Mouse (Mus musculus) hindlimb bud, embryonic 11.5 days (tissue): ENCODE measurements at regions not wholly inside any gene's neighbourhood (a gene's known extent, or its start where the extent isn't known, plus 50 kb on each side); places are given as distances from the start of the nearest gene placed in this dataset.
A peak's percentile ranks its signal among the peaks of the same experiment; 100 is the strongest.

Experiments used
- DNase-seq: peaks from one replicate; pipeline ENCODE4 v3.0.0-alpha.2; 2012; ENCODE audit warnings: low read depth, low spot score; ENCODE audit errors: extremely low spot score

GRCm38 (mm10) chr1:185688506-185688905 lies 233.9 kb downstream of the Slc30a10 start:
- DNase-seq, result no peak

DNA sequence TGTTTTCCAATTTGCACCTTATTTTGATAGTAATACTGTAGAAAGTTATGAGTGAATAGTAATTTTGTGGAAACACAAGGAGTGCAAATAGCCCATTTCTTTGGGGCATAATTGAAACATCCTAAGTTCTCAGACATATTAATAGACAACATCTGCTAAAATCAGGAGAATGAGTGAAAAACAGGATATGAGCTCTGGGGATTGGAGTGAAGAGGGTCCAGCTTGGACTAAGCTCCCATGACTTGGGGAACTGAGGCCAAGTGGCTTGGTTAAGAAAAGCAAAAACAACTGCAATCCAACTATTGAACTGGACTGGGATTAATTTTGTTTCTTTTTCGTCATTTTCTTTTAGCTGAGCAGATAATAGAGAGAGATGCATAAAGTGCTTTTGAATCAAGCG lies 240.7 kb downstream of the Slc30a10 start:
- no peak for DNase-seq

DNA sequence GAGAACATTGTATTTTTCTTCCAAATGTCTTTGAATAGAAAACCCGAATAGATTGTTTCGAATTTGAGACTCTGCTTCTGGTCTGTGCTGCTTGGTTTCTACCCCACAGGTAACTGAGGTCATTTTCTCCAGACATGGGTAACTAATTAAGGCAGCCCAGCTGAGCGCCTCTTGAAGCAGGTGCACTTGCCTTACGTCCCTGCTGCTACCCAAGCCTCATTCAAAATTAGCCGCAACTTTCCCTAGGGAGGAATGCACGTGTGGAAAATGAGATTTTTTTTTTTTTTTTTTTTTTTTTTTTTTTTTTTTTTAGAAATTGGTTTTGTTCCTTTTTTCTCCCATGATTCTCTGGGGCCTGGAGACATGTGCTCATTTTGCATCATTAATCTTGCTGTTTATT lies 245.1 kb downstream of the Slc30a10 start:
- DNase-seq, result no peak

DNA sequence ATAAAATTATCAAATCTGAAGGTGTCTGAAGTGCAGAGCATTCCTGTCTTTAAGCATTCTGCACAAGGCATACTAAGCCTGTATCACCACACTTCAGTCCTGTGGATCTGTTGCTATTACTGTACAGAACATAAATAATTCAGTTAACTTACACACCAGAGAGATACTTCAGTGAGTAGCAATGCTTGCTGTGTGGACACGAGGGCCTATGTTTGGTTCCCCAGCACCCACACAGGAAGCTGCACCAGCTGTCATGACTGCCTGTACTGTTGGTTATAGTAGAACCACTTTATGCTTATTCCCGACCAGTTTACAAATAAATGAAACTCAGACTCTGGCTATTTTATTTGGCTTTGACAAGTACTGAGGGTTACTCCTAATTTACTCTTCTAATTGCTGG lies 271.7 kb downstream of the Slc30a10 start:
- DNase-seq, result no peak

DNA sequence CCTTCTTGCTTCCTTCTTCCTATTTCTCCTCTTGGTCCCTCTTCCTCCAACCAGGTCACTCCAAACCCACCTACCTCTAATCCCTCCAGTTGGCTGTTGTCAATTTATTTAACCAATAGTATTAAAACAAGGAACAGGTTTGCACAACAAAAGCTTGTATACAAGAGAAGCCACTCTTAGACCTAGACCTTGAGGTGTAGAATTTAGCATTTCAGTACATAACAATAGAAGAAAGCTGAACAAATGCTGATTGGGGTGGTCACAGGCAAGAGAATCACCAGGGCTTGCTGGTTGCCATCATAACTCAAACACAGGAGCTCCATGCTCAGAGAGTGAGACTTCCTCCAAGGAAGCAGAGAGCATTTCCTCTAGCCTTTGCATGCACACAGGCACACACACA lies 272.2 kb downstream of the Slc30a10 start:
- DNase-seq, result no peak

DNA sequence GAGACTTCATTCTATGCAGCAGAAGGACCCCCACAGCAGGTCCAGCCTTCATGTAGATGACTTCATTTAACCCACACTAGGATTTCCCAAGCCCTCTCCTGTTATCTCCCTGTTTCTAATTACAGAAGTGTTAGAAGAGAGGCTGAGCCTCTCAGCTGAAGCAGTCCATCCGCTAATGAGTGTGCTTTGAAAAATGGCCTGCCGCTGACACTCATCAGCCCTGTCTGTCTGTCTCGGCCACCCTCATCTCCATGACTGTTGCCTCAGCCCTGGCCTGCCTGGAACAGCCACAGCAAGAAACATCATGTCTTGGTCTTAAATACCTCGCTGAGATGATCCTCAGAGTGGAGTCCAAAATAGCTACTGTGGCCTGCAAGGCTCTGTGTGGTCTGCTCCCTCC lies 273.1 kb downstream of the Slc30a10 start:
- no peak for DNase-seq

DNA sequence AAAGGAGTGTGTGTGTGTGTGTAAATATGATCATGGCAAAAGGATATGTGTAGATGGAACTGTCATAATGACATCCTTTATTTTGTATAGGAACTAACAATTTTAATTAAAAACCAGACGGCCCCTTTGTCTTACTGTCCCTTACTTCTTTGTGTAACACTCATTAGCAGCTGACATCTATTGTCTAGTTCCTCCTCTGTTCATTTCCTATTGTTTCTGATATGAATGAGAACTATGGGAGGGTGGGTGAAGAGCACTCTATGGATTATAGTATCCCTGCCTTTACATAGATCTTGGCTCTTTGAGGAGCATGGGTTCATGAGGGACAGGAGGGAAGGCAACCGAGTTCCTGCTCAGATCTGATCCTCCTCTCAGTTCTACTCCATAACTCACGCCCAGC lies 273.8 kb downstream of the Slc30a10 start:
- DNase-seq, result no peak

- DNase-seq, result peak; percentile 62
Observed at GRCm38 (mm10) chr1:185731062-185731461, 276.4 kb downstream of the Slc30a10 start.

- DNase-seq, result no peak
Observed at GRCm38 (mm10) chr1:185736773-185737172, 282.1 kb downstream of the Slc30a10 start.

DNA sequence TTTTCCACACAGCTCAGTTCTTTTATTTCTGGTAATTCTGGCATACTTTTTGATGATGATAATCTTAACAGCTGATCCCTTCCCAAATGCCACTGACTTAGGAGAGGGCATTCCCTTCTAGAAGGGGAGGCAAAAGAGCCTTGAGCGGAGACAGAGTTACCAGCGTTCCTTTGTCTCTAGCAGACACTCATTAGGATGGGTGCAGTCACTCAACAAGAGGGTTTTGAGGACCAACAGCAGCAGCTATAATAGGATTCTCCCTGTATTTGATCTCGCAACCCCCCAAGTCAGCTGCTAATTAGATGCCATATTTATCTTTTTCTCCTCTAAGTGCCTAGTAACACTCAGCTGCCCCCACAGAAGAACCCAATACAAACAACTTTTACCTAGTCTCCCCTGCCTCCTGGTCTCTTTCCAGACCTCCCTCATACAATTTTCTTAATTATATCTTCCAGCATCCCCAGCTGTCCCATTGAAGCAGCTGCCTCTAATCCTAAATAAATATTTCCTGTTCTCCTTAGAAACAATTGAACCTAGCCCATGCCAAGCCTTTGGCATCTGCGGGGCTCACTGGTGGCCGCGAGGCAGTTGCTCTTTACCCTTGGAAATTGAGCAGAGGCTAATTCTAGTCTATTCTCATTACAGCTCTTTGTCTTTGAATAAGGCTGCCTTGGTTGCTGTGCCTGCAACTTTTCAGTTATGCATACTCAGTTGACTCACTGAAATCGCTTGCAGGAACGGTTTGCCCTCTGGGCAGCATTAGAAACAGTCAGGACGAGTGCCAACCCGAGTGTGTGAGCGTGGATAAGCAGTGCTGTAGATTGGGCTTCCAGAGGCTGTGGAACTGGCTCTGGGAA lies 286.6 kb downstream of the Slc30a10 start:
- no peak for DNase-seq

- no peak for DNase-seq
Observed at GRCm38 (mm10) chr1:185749251-185749650, 294.6 kb downstream of the Slc30a10 start.

DNA sequence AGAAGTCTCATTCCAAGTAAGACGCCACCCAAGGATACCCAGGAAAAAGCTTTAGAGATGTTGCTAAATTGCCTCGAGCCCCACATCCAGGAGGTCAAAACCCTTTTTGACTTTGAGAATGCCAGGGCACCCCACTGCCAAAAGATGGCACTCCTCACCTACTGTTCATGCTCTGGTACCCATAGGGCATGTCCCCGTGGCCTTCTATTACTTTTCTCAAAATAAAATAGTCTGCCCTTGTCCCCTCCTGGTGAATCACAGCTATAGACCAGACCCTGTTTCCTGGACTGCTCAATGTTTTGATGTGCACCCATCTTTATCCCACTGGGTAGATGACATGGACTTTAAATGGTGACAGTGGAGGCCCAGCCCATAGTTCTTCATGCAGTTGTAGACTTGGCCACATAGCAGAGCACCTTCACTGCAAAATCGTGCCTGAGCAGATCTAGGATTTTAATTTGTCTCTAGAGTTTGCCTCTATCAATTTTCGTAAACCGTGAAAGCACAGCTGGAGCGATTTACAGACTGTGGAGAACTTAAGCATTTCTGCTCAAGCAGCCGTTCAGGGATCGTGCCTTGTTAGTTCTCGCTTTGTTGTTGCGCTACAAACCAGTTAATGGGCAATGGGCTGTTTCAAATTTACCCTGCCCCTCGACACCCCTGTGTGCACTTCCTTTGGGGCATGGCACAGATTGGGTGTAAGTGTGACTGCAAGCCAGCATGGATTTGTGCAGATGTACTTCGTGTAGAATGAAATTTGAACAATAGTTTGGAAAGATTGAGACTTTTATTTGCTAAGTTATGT lies 300.0 kb downstream of the Slc30a10 start:
- no peak for DNase-seq

DNA sequence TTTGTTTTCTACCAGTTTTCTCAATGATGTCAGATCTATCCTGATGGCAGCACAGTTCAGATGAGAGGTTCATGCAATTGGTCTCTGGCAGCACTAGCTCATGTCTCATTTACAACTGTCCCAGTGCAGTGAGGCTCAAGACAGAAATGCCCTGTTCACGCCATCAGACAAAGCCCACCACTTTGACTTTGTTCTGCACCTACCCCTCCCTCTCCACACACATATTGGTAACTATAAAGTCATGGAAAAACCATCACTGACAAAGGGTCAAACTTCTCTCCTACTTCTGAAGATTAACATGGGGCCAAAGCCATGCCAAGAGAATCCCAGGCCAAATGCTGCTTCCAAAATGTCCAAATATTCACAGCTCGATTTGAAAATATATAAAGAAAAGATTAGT lies 302.7 kb downstream of the Slc30a10 start:
- no peak for DNase-seq

DNA sequence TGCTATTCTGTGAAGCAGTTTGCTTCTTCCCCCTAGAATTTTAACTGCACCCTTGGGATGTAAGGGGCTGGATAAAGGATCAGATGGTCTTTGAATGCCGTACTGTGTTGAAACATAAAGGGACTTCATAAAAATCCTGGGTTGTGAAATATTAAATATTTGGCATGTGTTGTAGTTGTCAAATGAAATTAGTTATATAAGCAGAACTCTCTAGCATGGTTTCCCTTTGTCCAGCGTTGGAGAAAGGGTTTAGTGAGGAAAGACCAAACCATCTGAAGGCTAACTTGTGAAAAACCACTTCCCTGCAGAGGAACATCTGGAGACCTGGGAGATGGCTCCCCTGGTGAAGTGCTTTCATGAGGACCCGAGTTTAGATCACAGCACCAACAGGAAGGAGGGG lies 319.6 kb downstream of the Slc30a10 start:
- DNase-seq, result no peak

DNA sequence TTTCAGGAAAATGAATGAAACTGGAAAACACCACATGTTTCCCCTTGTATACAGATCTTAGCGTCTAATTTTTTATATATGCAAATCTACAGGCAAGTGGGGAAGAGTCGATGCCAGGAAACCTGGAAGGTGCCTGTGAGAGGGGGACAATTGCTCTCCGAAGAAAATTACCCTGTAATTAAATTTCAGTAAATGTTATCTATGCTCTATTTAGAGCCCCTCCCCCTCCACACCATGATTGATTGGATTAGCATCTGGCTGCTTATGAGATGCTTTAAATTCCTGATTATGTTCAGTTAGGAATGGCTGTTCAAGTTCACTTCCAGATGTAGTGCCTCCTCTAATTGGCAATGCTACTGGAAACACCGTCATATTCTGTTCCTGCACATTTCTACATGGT lies 325.0 kb downstream of the Slc30a10 start:
- DNase-seq, result no peak

DNA sequence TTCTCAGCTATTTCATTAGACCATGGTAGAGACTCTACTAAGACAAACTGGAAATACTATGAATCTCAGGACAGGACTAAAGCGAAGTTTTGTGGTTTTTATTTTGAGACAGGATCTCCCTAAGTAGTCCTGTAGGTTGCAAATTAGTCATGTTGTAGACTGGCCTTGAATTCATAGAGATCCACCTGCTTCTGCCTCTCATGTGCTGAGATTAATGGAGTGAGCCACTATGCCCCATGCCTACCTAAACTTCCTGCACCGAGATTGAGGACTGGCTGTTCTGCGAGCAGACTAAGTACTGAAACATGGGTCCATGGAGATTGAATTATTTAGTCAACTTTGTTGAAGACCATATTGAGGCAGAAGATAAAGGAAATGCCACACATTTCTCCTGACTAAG lies 315.0 kb downstream of the Lyplal1 start:
- DNase-seq, result no peak

- DNase-seq, result no peak
Observed at GRCm38 (mm10) chr1:185814901-185815300, 302.2 kb downstream of the Lyplal1 start.

GRCm38 (mm10) chr1:185819044-185819443 lies 298.1 kb downstream of the Lyplal1 start:
- no peak for DNase-seq

GRCm38 (mm10) chr1:185822241-185822640 lies 294.9 kb downstream of the Lyplal1 start:
- DNase-seq, result no peak

DNA sequence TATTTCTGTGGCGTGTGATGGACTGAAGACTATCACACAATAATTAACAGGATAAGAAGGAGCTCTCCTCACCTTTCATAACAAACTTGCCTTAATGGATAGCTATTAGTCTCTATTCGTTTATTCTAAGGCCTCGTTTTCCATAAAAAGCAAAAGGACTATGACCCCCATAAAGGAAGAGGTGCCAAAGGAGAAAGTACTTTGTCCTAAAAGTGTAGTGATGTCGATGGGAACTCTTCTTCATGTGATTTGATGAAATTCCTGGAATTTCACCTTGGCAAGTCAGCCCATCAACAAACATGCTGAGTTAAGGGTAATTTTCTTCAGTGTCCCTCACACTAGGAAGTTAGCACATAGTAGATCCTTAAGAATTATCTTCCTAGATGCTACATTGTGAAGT lies 293.9 kb downstream of the Lyplal1 start:
- no peak for DNase-seq

DNA sequence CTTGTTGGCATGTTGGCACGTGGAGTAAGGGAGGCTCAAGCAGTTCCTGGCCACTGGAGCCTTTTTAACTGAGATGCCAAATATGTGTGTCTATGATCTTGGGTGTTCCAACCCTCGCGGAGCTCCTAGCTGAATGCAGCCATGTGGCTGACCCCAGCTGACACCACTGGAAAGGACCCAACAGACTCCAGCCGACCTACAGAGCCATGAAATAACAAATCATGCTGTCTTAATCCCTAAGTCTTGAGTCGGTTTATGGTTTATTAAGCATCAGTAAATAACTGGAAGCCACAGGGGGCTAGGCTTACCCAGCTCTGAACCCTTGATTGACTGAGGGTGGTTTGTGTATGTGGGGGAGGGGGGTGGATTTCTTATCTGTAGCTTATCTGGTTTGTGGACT lies 293.2 kb downstream of the Lyplal1 start:
- no peak for DNase-seq

DNA sequence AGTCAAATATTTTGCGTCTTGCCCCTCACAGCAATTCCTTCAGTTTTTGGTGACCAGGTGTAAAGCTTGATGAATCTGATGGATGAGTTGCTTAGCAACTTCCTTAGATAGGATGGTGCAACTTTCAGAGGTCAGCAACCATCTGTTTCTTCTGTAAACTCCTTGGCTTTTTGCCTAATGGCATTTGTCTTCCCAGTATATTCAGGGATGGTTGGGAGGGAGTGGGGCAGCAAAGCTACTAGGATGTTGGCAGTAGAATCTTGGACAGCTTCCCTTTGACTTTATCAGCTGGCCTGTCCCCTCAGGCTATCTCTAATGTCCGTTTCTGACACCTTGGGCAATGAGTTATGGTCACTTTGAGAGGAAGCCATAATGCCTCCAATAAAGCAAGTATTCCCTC lies 289.1 kb downstream of the Lyplal1 start:
- no peak for DNase-seq
